ENCODE assay signal across 9 mouse cellular contexts in the genomic region with DNA sequence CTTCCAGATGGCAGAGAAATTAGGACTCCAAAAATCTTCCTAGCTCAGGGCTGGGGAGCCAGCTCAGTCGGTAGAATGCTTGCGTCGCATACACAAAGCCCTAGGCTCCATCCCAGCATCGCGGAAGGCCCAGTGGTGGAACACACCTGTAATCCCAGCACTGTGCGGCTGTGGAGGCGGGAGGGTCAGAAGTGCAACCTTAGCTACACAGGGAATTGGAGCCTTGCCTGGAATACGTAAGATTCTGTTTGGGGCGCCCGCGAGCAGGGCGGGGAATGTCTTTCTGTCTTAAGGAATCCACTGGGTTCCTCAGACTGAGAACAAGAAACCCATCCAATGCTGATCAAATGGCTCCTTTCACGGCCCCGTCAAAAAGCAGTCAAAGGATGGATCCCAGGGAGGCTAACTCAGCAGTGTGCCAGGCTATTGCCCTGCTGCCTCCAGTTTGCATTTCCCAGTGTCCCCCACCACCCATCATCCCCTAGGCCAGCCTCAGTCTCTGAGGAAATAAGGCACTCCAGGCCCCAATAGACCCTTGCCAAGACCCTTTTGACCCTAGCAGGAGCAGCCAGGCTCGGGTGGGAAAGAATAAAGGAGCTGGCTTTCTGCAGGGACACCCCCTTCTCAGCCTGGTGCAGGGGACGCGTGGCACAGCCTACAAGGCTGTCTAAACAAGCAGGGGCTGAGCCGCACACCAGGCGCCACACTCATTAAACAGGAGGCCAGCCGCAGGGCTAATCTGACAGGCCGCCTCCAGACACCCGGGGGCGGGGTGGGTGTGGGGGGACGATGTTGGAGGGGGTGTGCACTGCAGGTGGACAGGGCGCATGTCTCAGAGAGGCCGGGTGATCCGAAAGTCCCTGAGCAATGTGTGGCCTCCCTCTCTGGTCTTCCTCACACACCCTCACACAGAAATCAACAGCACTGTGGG.
DNase-seq lines count a peak whose midpoint lies in the region; ATAC-seq and TF ChIP-seq lines count a peak whose summit lies in the region.
"Had no signal": no experiment of that assay in that cellular context is flagged by ENCODE, and none has a peak within 500 bp of the region (broad histone marks: within the 10 kb centered on the region; RNA-seq: fewer than 3 reads in every experiment).

No protein-coding gene starts in this region.

- H3K4me3 ChIP-seq in heart, embryonic 16.5 days (ENCODE audit: low read length) = no peak overlapping the region
- no peak overlapping the region for H3K4me3 ChIP-seq in hindbrain, embryonic 13.5 days

- H3K9me3 ChIP-seq in heart, embryonic 16.5 days (replicated peaks; ENCODE audit: control insufficient read depth, low read length) = no peaks in the 10 kb centered on the region
- H3K9me3 ChIP-seq in hindbrain, embryonic 13.5 days = no peaks in the 10 kb centered on the region

- TF ChIP-seq POLR2A in brain, embryonic 14.5 days (IDR thresholded peaks at IDR 0.05; ENCODE audit: borderline replicate concordance, extremely low read depth, insufficient read depth, insufficient read length, poor library complexity, severe bottlenecking) = no peak

- peak; percentile 21; the same call in 1 of the 2 replicates for ATAC-seq in heart, embryonic 16.5 days (replicated peaks; ENCODE audit: extremely low read depth, insufficient read depth, low FRiP score)
- peak; percentile 86 for ATAC-seq in hindbrain, embryonic 13.5 days (ENCODE audit: low FRiP score)

- H3K4me1 ChIP-seq in heart, embryonic 16.5 days (ENCODE audit: control insufficient read depth, insufficient read depth, low read length) = peaks cover 7% of the 10 kb centered on the region
- peaks cover 15% of the 10 kb centered on the region for H3K4me1 ChIP-seq in hindbrain, embryonic 13.5 days (replicated peaks)

- DNase-seq in heart, postnatal 25 days (ENCODE audit: low spot score) = no peak
- peak; percentile 80 for DNase-seq in brain, embryonic 14.5 days (ENCODE audit: low read depth)
- DNase-seq in neural tube, embryonic 10.5 days (ENCODE audit: extremely low spot score, low spot score) = peak; percentile 26
- no peak for DNase-seq in frontal cortex, postnatal 10 days (ENCODE audit: low spot score in 2 of 2)
- DNase-seq in right cerebral cortex, adult 18-20 months = no peak
- DNase-seq in ovary, postnatal 14 days (ENCODE audit: low spot score) = no peak

- TF ChIP-seq CTCF in brain, embryonic 14.5 days (IDR thresholded peaks at IDR 0.05; ENCODE audit: borderline replicate concordance, extremely low read depth, insufficient read depth, insufficient read length) = no peak

- no peak overlapping the region for H3K4me2 ChIP-seq in heart, embryonic 16.5 days (ENCODE audit: low read depth, low read length)
- no peak overlapping the region for H3K4me2 ChIP-seq in hindbrain, embryonic 13.5 days

- WGBS in heart, embryonic 16.5 days = 40% methylated on average over 27 of the region's 27 CpGs
- 29% methylated on average over 27 of the region's 27 CpGs for WGBS in hindbrain, embryonic 13.5 days

- H3K27me3 ChIP-seq in heart, embryonic 16.5 days (ENCODE audit: control insufficient read depth, insufficient read depth, low read length) = peaks cover 4% of the 10 kb centered on the region; the same call in 1 of the 2 replicates
- H3K27me3 ChIP-seq in hindbrain, embryonic 13.5 days = peaks cover 41% of the 10 kb centered on the region

- H3K36me3 ChIP-seq in heart, embryonic 16.5 days (ENCODE audit: control insufficient read depth, insufficient read depth) = no peaks in the 10 kb centered on the region
- H3K36me3 ChIP-seq in hindbrain, embryonic 13.5 days = no peaks in the 10 kb centered on the region

- H3K27ac ChIP-seq in heart, embryonic 16.5 days (ENCODE audit: low read length) = peak overlapping the region; percentile 71
- peak overlapping the region; percentile 58 for H3K27ac ChIP-seq in hindbrain, embryonic 13.5 days
- H3K27ac ChIP-seq: liver, embryonic 14.5 days had no signal

- intact Hi-C loops in heart, postnatal 25 days (cut with DNase I) = no loop called here

- H3K9ac ChIP-seq in heart, embryonic 16.5 days (ENCODE audit: low read length) = peak overlapping the region; percentile 1
- H3K9ac ChIP-seq in hindbrain, embryonic 13.5 days = no peak overlapping the region
- H3K9ac ChIP-seq: liver, embryonic 14.5 days had no signal

Comparison
In these comparisons a context has a peak if more than half of its experiments do, and no peak if none do; other contexts are left out.
1. DNase-seq: peak in brain, embryonic 14.5 days (single experiment) and neural tube, embryonic 10.5 days (single experiment); none in heart, postnatal 25 days (single experiment), frontal cortex, postnatal 10 days (0 of 2), right cerebral cortex, adult 18-20 months (single experiment) and ovary, postnatal 14 days (single experiment).